Mouse (Mus musculus) lung, embryonic 14.5 days (tissue): ENCODE measurements around the gene Rdh5. TPM values are rescaled to one million over a fixed set of nuclear protein-coding genes. Genes with fewer than 3 reads are reported as not detected.

Source experiments
- ATAC-seq: fragments of 200-750 bp; cut with Nextera tagmentation; 2 replicates; pipeline ENCODE4 v1.8.0; 2017; ENCODE audit warnings: mild to moderate bottlenecking, moderate TSS enrichment, moderate library complexity; ENCODE audit not compliant: insufficient read depth
- DNase-seq: peaks from one replicate; pipeline ENCODE4 v3.0.0-alpha.2; 2015
- H3K27ac ChIP-seq: fragments of 300-500 bp; sonication (generic); 2 replicates; pipeline ENCODE4 v1.5.1; 2014; ENCODE audit warnings: low read depth, mild to moderate bottlenecking, moderate library complexity
- H3K27me3 ChIP-seq: fragments of 300-500 bp; sonication (generic); 2 replicates; pipeline ENCODE4 v1.6.1; 2014; ENCODE audit warnings: low read length, control low read depth; ENCODE audit not compliant: insufficient read depth
- H3K36me3 ChIP-seq: fragments of 300-500 bp; sonication (generic); 2 replicates; pipeline ENCODE4 v1.6.1; 2014; ENCODE audit warnings: control low read depth; ENCODE audit not compliant: insufficient read depth
- H3K4me1 ChIP-seq: fragments of 300-500 bp; sonication (generic); 2 replicates; pipeline ENCODE4 v1.6.1; 2014; ENCODE audit warnings: antibody characterized with exemption, control low read depth; ENCODE audit not compliant: insufficient read depth
- H3K4me2 ChIP-seq: fragments of 300-500 bp; sonication (generic); 2 replicates; pipeline ENCODE4 v1.6.1; 2014; ENCODE audit warnings: mild to moderate bottlenecking
- H3K4me3 ChIP-seq: fragments of 300-500 bp; sonication (generic); 2 replicates; pipeline ENCODE4 v1.5.1; 2014; ENCODE audit warnings: low read depth, low read length
- H3K9ac ChIP-seq: fragments of 300-500 bp; sonication (generic); 2 replicates; pipeline ENCODE4 v1.6.1; 2014
- H3K9me3 ChIP-seq: fragments of 300-500 bp; sonication (generic); 2 replicates; pipeline ENCODE4 v1.6.1; 2016; ENCODE audit warnings: low read depth, low read length, control low read depth
- CTCF ChIP-seq: IDR thresholded peaks from 2 replicates; pipeline ENCODE4 v1.5.1; 2016; ENCODE audit warnings: antibody characterized with exemption, low read depth
- WGBS: fragments of 180-500 bp; shearing (Covaris S2); extraction: QIAGEN DNeasy Blood & Tissue Kit; methylation state at CpG from one replicate; pipeline ENCODE4 v1.1.7; 2014; 5-methylcytosine and 5-hydroxymethylcytosine counted together
- polyA plus RNA-seq: library from polyadenylated mRNA; unstranded; fragments of >200 nt; fragmentation: Nextera tagmentation; extraction: Ambion mirVana; gene quantifications from 2 replicates; pipeline ENCODE4 v1.2.1, GENCODE M21; 2014

Rdh5 gene
- polyA plus RNA-seq, 1 experiment from 2014 or later, result 12.5 TPM

- Histone ChIP-seq H3K36me3 (no peaks in the 10 kb centered on the region), H3K9ac (no peak overlapping the region), H3K27ac (no peak overlapping the region), H3K27me3 (0 out of 2 replicates have a peak, but pooled peaks cover 11% of the 10 kb centered on the region), H3K4me1 (peaks cover 5% of the 10 kb centered on the region; the same call in 1 of the 2 replicates), H3K9me3 (no peaks in the 10 kb centered on the region), H3K4me3 (no peak overlapping the region), H3K4me2 (no peak overlapping the region)
- ATAC-seq (no peak), DNase-seq (no peak)
- no peak for TF ChIP-seq CTCF
- WGBS, result 32% methylated on average over 1 of the region's 1 CpGs
These were observed 25.9 kb downstream of the Rdh5 start for GRCm38 (mm10) chr10:128896807-128897206.

- no peak overlapping the region for H3K9ac ChIP-seq
- H3K36me3 ChIP-seq, result no peaks in the 10 kb centered on the region
- no peak overlapping the region for H3K4me3 ChIP-seq
- TF ChIP-seq CTCF, result no peak
- no peak overlapping the region for H3K27ac ChIP-seq
- DNase-seq (peak; percentile 37), ATAC-seq (no peak)
- 0 out of 2 replicates have a peak, but pooled peaks cover 11% of the 10 kb centered on the region for H3K27me3 ChIP-seq
- peaks cover 5% of the 10 kb centered on the region; the same call in 1 of the 2 replicates for H3K4me1 ChIP-seq
- WGBS, result 6% methylated on average over 17 of the region's 17 CpGs
- H3K9me3 ChIP-seq, result no peaks in the 10 kb centered on the region
- peak overlapping the region; percentile 26; the same call in 1 of the 2 replicates for H3K4me2 ChIP-seq
These were observed 26.6 kb downstream of the Rdh5 start for GRCm38 (mm10) chr10:128895952-128896693.

- ATAC-seq, result no peak
- Histone ChIP-seq H3K27ac (no peak overlapping the region), H3K4me2 (peak overlapping the region; percentile 26; the same call in 1 of the 2 replicates), H3K27me3 (0 out of 2 replicates have a peak, but pooled peaks cover 11% of the 10 kb centered on the region), H3K4me3 (no peak overlapping the region), H3K9ac (no peak overlapping the region), H3K9me3 (no peaks in the 10 kb centered on the region), H3K36me3 (no peaks in the 10 kb centered on the region), H3K4me1 (peaks cover 5% of the 10 kb centered on the region)
- peak; percentile 82 for TF ChIP-seq CTCF
- WGBS, result under 1% methylated on average over 9 of the region's 9 CpGs
- DNase-seq, result peak; percentile 98
These were observed 27.3 kb downstream of the Rdh5 start for GRCm38 (mm10) chr10:128895437-128895836.

- H3K4me1 ChIP-seq, result peaks cover 16% of the 10 kb centered on the region
- H3K36me3 ChIP-seq, result 0 out of 2 replicates have a peak, but pooled peaks cover 7% of the 10 kb centered on the region
- H3K27me3 ChIP-seq, result 0 out of 2 replicates have a peak, but pooled peaks cover 11% of the 10 kb centered on the region
- DNase-seq, result peak; percentile 32
- H3K4me2 ChIP-seq, result peak overlapping the region; percentile 93
- TF ChIP-seq CTCF, result no peak
- 2% methylated on average over 9 of the region's 9 CpGs for WGBS
- peak overlapping the region; percentile 83 for H3K9ac ChIP-seq
- no peaks in the 10 kb centered on the region for H3K9me3 ChIP-seq
- peak overlapping the region; percentile 90 for H3K27ac ChIP-seq
- H3K4me3 ChIP-seq, result peak overlapping the region; percentile 60
- ATAC-seq, result peak; percentile 6; the same call in 1 of the 2 replicates
These were observed 30.4 kb downstream of the Rdh5 start for GRCm38 (mm10) chr10:128892246-128892645.

- no peak for TF ChIP-seq CTCF
These were observed 31.2 kb downstream of the Rdh5 start, which contains the start of gene Gdf11 for GRCm38 (mm10) chr10:128891296-128892094. Gdf11 (minus strand) TSS chr10:128891718.

GRCm38 (mm10) chr10:128890383-128891295, 32.0 kb downstream of the Rdh5 start:
- H3K9me3 ChIP-seq, result no peaks in the 10 kb centered on the region
- 0 out of 2 replicates have a peak, but pooled peaks cover 17% of the 10 kb centered on the region for H3K36me3 ChIP-seq
- no peak for TF ChIP-seq CTCF
- peak; percentile 33 for DNase-seq
- peak; percentile 4 for ATAC-seq
- WGBS, result under 1% methylated on average over 40 of the region's 40 CpGs
- H3K4me1 ChIP-seq, result peaks cover 11% of the 10 kb centered on the region
- peak overlapping the region; percentile 83 for H3K9ac ChIP-seq
- peak overlapping the region; percentile 93 for H3K4me2 ChIP-seq
- 0 out of 2 replicates have a peak, but pooled peaks cover 6% of the 10 kb centered on the region for H3K27me3 ChIP-seq
- peak overlapping the region; percentile 90 for H3K27ac ChIP-seq
- H3K4me3 ChIP-seq, result peak overlapping the region; percentile 60

More at GRCm38 (mm10) chr10:128891296-128892094, 31.2 kb downstream of the Rdh5 start, which contains the start of gene Gdf11:
- DNase-seq (peak; percentile 91), ATAC-seq (peak; percentile 84)
- peak within 1 kb of the TSS; percentile 93 for H3K4me2 ChIP-seq
- 0 out of 2 replicates have a peak, but pooled peaks cover 11% of the 10 kb centered on the region for H3K27me3 ChIP-seq
- WGBS, result under 1% methylated on average over 72 of the region's 89 CpGs
- peaks cover 14% of the 10 kb centered on the region for H3K4me1 ChIP-seq
- H3K27ac ChIP-seq, result peak within 1 kb of the TSS; percentile 90
- peak within 1 kb of the TSS; percentile 83 for H3K9ac ChIP-seq
- H3K9me3 ChIP-seq, result no peaks in the 10 kb centered on the region
- H3K36me3 ChIP-seq, result 0 out of 2 replicates have a peak, but pooled peaks cover 9% of the 10 kb centered on the region
- peak within 1 kb of the TSS; percentile 60 for H3K4me3 ChIP-seq
